Mouse (Mus musculus) C2C12 (cell line): ENCODE results near the gene Gpbp1l1. TPM values are rescaled to one million over a fixed set of nuclear protein-coding genes. Genes with fewer than 3 reads are reported as not detected.
A peak's percentile ranks its signal among the peaks of the same experiment; 100 is the strongest.

ENCODE experiments used
- H3K27me3 ChIP-seq: one replicate; pipeline ENCODE4 v1.6.1; 2011; ENCODE audit not compliant: control insufficient read depth, insufficient read depth, insufficient read length
- H3K36me3 ChIP-seq: one replicate; pipeline ENCODE4 v1.6.1; 2011; ENCODE audit not compliant: control insufficient read depth, insufficient read depth
- H3K4me3 ChIP-seq: one replicate; pipeline ENCODE4 v1.5.1; 2011; ENCODE audit warnings: mild to moderate bottlenecking, control low read depth; ENCODE audit not compliant: poor library complexity, insufficient read depth, severe bottlenecking
- H3K79me2 ChIP-seq: one replicate; pipeline ENCODE4 v1.6.1; 2011; ENCODE audit not compliant: control insufficient read depth, insufficient read depth
- H3K79me3 ChIP-seq: one replicate; pipeline ENCODE4 v1.6.1; 2011; ENCODE audit warnings: low read depth, control low read depth
- H3ac ChIP-seq: one replicate; pipeline ENCODE3; 2011; ENCODE audit warnings: low read depth; ENCODE audit not compliant: control insufficient read depth, insufficient read length
- CEBPB ChIP-seq: IDR thresholded peaks from one replicate; pipeline ENCODE4 v1.6.1; 2011; ENCODE audit warnings: low read depth, mild to moderate bottlenecking, control low read depth, moderate library complexity
- CTCF ChIP-seq: IDR thresholded peaks from one replicate; pipeline ENCODE4 v1.5.1; 2011; ENCODE audit not compliant: control insufficient read depth, insufficient read depth, insufficient read length
- FOSL1 ChIP-seq: IDR thresholded peaks from one replicate; pipeline ENCODE4 v1.8.0; 2011; ENCODE audit warnings: mild to moderate bottlenecking, low read length; ENCODE audit not compliant: poor library complexity, insufficient read depth, severe bottlenecking
- MAX ChIP-seq: IDR thresholded peaks from one replicate; pipeline ENCODE4 v1.6.1; 2011; ENCODE audit warnings: mild to moderate bottlenecking, control low read depth
- MYOD1 ChIP-seq: IDR thresholded peaks from one replicate; pipeline ENCODE4 v1.6.1; 2011; ENCODE audit warnings: low read depth; ENCODE audit not compliant: control insufficient read depth, insufficient read length
- MYOG ChIP-seq: IDR thresholded peaks from one replicate; pipeline ENCODE4 v1.6.1; 2011; ENCODE audit not compliant: control insufficient read depth, insufficient read length; ENCODE audit errors: extremely low read depth
- USF1 ChIP-seq: IDR thresholded peaks from one replicate; pipeline ENCODE4 v1.6.1; 2011; ENCODE audit warnings: low read depth, mild to moderate bottlenecking, control low read depth, moderate library complexity
- polyA plus RNA-seq: library from polyadenylated mRNA; unstranded; fragments of >200 nt; fragmentation: generic; extraction: Trizol; gene quantifications from one replicate; pipeline ENCODE4 v1.2.1, GENCODE M21; 2012; ENCODE audit warnings: missing spikeins

The Gpbp1l1 gene
- polyA plus RNA-seq, 1 experiment = 13.0 TPM

DNA sequence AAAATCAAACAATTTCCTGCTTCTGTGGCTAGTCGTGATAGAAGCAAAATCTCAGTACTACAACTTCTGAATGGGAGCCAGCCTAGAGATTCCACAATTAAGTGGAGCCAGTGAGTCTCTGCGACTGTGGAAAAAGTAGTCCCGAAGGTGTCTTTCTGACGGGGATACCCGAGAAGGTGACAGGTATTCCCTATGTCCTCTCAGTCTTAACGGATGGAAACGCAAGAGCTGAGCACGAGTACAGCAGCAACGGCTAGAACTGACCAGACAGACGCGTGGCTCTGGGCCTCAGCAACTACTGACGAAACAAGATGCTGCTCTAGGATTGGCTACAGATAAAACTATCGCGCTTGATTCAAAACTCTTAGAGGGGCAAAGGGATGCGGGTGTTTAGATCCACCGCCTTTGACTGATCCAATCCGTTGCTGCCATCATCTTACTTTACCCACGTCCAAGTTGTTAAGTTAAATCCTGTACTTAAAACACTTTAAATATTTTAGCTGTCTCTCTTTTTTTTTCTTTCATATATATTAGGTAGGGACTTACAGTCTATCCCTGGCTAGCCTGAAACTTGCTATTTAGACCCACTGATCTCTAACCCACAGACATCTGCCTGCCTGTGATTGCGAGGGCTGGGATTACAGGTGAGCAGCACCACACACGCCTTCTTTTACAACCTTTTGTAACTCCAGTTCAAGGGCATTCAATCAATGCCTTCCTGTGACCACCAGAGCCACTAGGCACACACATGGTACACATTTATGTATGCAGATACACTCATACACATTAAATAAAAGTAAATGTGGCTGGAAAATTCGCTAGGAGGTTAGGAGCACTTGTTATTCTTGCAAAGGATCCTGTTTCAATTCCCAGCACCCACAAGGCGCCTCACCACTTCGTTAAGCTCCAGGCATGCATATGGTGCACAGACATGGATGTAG, 70.5 kb downstream of the Gpbp1l1 start, which contains the start of gene Nasp:
Gene Nasp (minus strand): TSS at position 220 of the 941 bp plus-strand sequence.
- TF ChIP-seq MAX (peak; percentile 87), USF1 (peak; percentile 2), MYOG (no peak)
- peak within 1 kb of the TSS; percentile 94 for H3K4me3 ChIP-seq

DNA sequence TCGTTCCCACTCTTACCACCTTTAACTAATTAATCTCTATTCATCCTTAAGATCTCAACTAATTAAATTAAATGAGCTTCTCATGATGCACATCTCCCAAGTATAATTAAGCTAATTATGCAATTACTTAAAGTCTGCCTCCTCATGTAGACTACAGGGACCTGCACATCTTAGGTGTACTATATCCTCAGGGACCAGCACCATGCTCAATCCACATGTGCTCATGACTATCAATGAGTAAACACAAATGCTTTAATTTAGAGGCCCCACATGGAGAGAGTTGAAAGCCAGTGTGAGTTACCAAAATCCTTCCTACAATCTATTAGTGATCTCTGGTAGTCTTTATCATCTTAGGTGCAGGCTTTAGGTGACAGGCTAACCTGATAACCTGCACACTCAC, 77.7 kb downstream of the Gpbp1l1 start:
- H3K36me3 ChIP-seq = peaks cover 54% of the 10 kb centered on the region
- TF ChIP-seq MYOG (no peak), CTCF (no peak), MYOD1 (no peak), CEBPB (no peak), MAX (no peak), FOSL1 (no peak), USF1 (no peak)
- no peak overlapping the region for H3K4me3 ChIP-seq

More for the DNA sequence above, 70.5 kb downstream of the Gpbp1l1 start, which contains the start of gene Nasp:
- Histone ChIP-seq H3K79me3 (peaks cover 33% of the 10 kb centered on the region), H3ac (peak within 1 kb of the TSS; percentile 75), H3K79me2 (peaks cover 44% of the 10 kb centered on the region), H3K27me3 (no peaks in the 10 kb centered on the region), H3K36me3 (peaks cover 19% of the 10 kb centered on the region)

GRCm38 (mm10) chr4:116638821-116639220, 81.4 kb downstream of the Gpbp1l1 start:
- H3K79me3 ChIP-seq = peaks cover 11% of the 10 kb centered on the region
- H3K4me3 ChIP-seq = no peak overlapping the region

More for the DNA sequence above, 77.7 kb downstream of the Gpbp1l1 start:
- Histone ChIP-seq H3K79me2 (no peaks in the 10 kb centered on the region), H3K27me3 (no peaks in the 10 kb centered on the region), H3ac (no peak overlapping the region), H3K79me3 (no peaks in the 10 kb centered on the region)

DNA sequence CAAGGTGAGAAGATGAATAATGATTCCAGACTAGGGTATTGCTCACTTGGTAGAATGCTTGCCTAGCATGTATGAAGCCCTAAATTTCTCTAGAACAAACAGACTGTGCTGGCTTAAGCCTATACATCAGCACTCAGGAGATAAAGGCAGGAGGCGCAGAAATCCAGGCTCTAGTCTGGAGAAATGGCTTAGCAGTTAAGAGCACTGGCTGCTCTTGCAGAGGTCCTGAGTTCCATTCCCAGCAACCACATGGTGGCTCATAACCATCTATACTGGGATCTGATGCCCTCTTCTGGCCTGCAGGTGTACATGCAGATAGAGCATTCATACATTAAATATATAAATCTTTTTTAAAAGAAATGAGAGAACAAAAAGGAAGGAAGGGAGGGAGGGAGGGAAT, 84.6 kb downstream of the Gpbp1l1 start:
- TF ChIP-seq CEBPB (no peak), MAX (no peak), MYOG (no peak), MYOD1 (no peak), CTCF (no peak), FOSL1 (no peak), USF1 (no peak)
- no peak overlapping the region for H3K4me3 ChIP-seq
- peaks cover 66% of the 10 kb centered on the region for H3K79me2 ChIP-seq
- H3K36me3 ChIP-seq = peaks cover 87% of the 10 kb centered on the region
- peaks cover 40% of the 10 kb centered on the region for H3K79me3 ChIP-seq
- H3ac ChIP-seq = no peak overlapping the region
- no peaks in the 10 kb centered on the region for H3K27me3 ChIP-seq

More at GRCm38 (mm10) chr4:116638821-116639220, 81.4 kb downstream of the Gpbp1l1 start:
- TF ChIP-seq CTCF (no peak), CEBPB (no peak), MYOD1 (no peak), FOSL1 (no peak), USF1 (no peak), MAX (no peak), MYOG (no peak)
- Histone ChIP-seq H3K27me3 (no peaks in the 10 kb centered on the region), H3K79me2 (peaks cover 34% of the 10 kb centered on the region), H3K36me3 (peaks cover 85% of the 10 kb centered on the region), H3ac (no peak overlapping the region)

Other genes starting within 250 kb of the Gpbp1l1 start
- gene Mast2, start 93.5 kb upstream of the Gpbp1l1 start, polyA plus RNA-seq = 40.5 TPM
- gene Ipp, start 50.1 kb upstream of the Gpbp1l1 start, polyA plus RNA-seq = 5.0 TPM
- gene Tmem69, start 1.7 kb upstream of the Gpbp1l1 start, polyA plus RNA-seq = 11.8 TPM
- gene Ccdc17, start 39.0 kb downstream of the Gpbp1l1 start, polyA plus RNA-seq = 0.20 TPM
- 79.1 TPM for gene Nasp, start 70.3 kb downstream of the Gpbp1l1 start, polyA plus RNA-seq
- gene Akr1a1, start 94.0 kb downstream of the Gpbp1l1 start, polyA plus RNA-seq = 737 TPM
- 459 TPM for gene Prdx1, start 127.9 kb downstream of the Gpbp1l1 start, polyA plus RNA-seq
- 12.5 TPM for gene Mmachc, start 150.7 kb downstream of the Gpbp1l1 start, polyA plus RNA-seq
- gene Ccdc163, start 150.9 kb downstream of the Gpbp1l1 start, polyA plus RNA-seq = 22.0 TPM
- gene Tesk2, start 163.3 kb downstream of the Gpbp1l1 start, polyA plus RNA-seq = 12.0 TPM
- 23.4 TPM for gene Toe1, start 250.0 kb downstream of the Gpbp1l1 start, polyA plus RNA-seq